Mouse (Mus musculus): Measurements from ENCODE around the gene Wwox.

DNA sequence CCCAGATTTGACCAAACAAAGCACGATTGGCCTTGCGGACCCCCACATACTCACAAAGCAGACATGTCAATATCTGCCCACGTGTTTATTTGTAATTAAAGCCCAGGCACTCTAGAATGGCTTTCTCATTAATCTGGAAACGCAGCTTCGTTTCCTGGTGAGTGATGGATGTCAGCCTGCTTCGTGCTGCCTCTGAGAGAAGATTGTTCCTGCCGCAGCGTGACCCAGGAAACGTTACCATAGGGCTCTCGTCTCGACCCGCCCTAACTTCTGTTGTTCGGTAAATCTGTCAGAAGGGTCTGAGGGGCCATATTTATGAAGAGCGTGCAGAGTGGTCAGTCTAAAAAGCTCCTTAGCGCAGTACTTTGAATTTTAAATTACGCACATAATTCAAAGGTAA, 164.9 kb downstream of the Wwox start:
- TF ChIP-seq CTCF (IDR thresholded peaks at IDR 0.05; ENCODE audit: control insufficient read depth, insufficient read depth, insufficient replicate concordance, low read depth, low read length) (no peak), POLR2A (IDR thresholded peaks at IDR 0.05; ENCODE audit: control insufficient read depth, low read depth, low read length) (no peak)
